Mouse (Mus musculus) heart, embryonic 10.5 days (tissue): ENCODE results near the gene Irx5. TPM values are rescaled to one million over a fixed set of nuclear protein-coding genes. Genes with fewer than 3 reads are reported as not detected.

Experiments
- DNase-seq: peaks from one replicate; pipeline ENCODE4 v3.0.0-alpha.2; 2017; ENCODE audit warnings: low spot score
- H3K27ac ChIP-seq: fragments of 300-500 bp; sonication (generic); 2 replicates; pipeline ENCODE4 v1.5.1; 2016; ENCODE audit warnings: mild to moderate bottlenecking
- H3K27me3 ChIP-seq: fragments of 300-500 bp; sonication (generic); 2 replicates; pipeline ENCODE4 v1.6.1; 2016; ENCODE audit warnings: mild to moderate bottlenecking; ENCODE audit not compliant: poor library complexity, insufficient read depth, severe bottlenecking
- H3K36me3 ChIP-seq: fragments of 300-500 bp; sonication (generic); 2 replicates; pipeline ENCODE4 v1.6.1; 2016; ENCODE audit warnings: mild to moderate bottlenecking, moderate library complexity
- H3K4me1 ChIP-seq: fragments of 300-500 bp; sonication (generic); 2 replicates; pipeline ENCODE4 v1.6.1; 2016; ENCODE audit warnings: mild to moderate bottlenecking
- H3K4me3 ChIP-seq: fragments of 300-500 bp; sonication (generic); 2 replicates; pipeline ENCODE4 v1.5.1; 2016; ENCODE audit warnings: mild to moderate bottlenecking, moderate library complexity
- H3K9me3 ChIP-seq: fragments of 300-500 bp; sonication (generic); 2 replicates; pipeline ENCODE4 v1.6.1; 2016; ENCODE audit warnings: mild to moderate bottlenecking, moderate library complexity
- WGBS: fragments of 180-500 bp; shearing (Covaris S2); methylation state at CpG from one replicate; pipeline ENCODE4 v1.1.7; 2016; 5-methylcytosine and 5-hydroxymethylcytosine counted together
- polyA plus RNA-seq: library from polyadenylated mRNA; unstranded; fragments of >200 nt; fragmentation: Nextera tagmentation; extraction: Ambion mirVana; gene quantifications from 2 replicates; pipeline ENCODE4 v1.2.1, GENCODE M21; 2016

The Irx5 gene
- polyA plus RNA-seq, 1 experiment from 2014 or later = 13.7 TPM

GRCm38 (mm10) chr8:92413583-92413982, 56.2 kb downstream of the Irx5 start:
- H3K36me3 ChIP-seq = no peaks in the 10 kb centered on the region
- 0 out of 2 replicates have a peak, but pooled peaks cover 1% of the 10 kb centered on the region for H3K4me1 ChIP-seq
- peaks cover 32% of the 10 kb centered on the region for H3K27me3 ChIP-seq
- no peaks in the 10 kb centered on the region for H3K9me3 ChIP-seq
- 67% methylated on average over 6 of the region's 6 CpGs for WGBS
- H3K4me3 ChIP-seq = no peak overlapping the region
- H3K27ac ChIP-seq = no peak overlapping the region
- DNase-seq = no peak

- H3K9me3 ChIP-seq = no peaks in the 10 kb centered on the region
- H3K36me3 ChIP-seq = no peaks in the 10 kb centered on the region
- no peak overlapping the region for H3K4me3 ChIP-seq
- no peak for DNase-seq
- H3K4me1 ChIP-seq = 0 out of 2 replicates have a peak, but pooled peaks cover 2% of the 10 kb centered on the region
- no peak overlapping the region for H3K27ac ChIP-seq
- WGBS = 68% methylated on average over 7 of the region's 7 CpGs
- peaks cover 13% of the 10 kb centered on the region for H3K27me3 ChIP-seq
These were observed 63.2 kb downstream of the Irx5 start for GRCm38 (mm10) chr8:92420666-92421065.
